Mouse (Mus musculus) hindbrain, embryonic 10.5 days (tissue): ENCODE data around the gene March10. TPM values are rescaled to one million over a fixed set of nuclear protein-coding genes. Genes with fewer than 3 reads are reported as not detected.
A peak's percentile ranks its signal among the peaks of the same experiment; 100 is the strongest.

Experiments used
- DNase-seq: peaks from one replicate; pipeline ENCODE4 v3.0.0-alpha.2; 2017; ENCODE audit warnings: low spot score
- H3K27ac ChIP-seq: fragments of 300-500 bp; sonication (generic); 2 replicates; pipeline ENCODE4 v1.5.1; 2016; ENCODE audit warnings: mild to moderate bottlenecking, moderate library complexity
- H3K27me3 ChIP-seq: fragments of 300-500 bp; sonication (generic); 2 replicates; pipeline ENCODE4 v1.6.1; 2016; ENCODE audit warnings: mild to moderate bottlenecking; ENCODE audit not compliant: poor library complexity, insufficient read depth, severe bottlenecking
- H3K36me3 ChIP-seq: fragments of 300-500 bp; sonication (generic); 2 replicates; pipeline ENCODE4 v1.6.1; 2016; ENCODE audit warnings: mild to moderate bottlenecking, moderate library complexity
- H3K4me1 ChIP-seq: fragments of 300-500 bp; sonication (generic); replicated peaks from 2 replicates; pipeline ENCODE4 v1.6.1; 2016; ENCODE audit warnings: mild to moderate bottlenecking
- H3K4me3 ChIP-seq: fragments of 300-500 bp; sonication (generic); 2 replicates; pipeline ENCODE4 v1.5.1; 2016; ENCODE audit warnings: mild to moderate bottlenecking, moderate library complexity
- H3K9me3 ChIP-seq: fragments of 300-500 bp; sonication (generic); 2 replicates; pipeline ENCODE4 v1.6.1; 2016; ENCODE audit warnings: mild to moderate bottlenecking, moderate library complexity
- WGBS: fragments of 180-500 bp; shearing (Covaris S2); methylation state at CpG from one replicate; pipeline ENCODE4 v1.1.7; 2016; 5-methylcytosine and 5-hydroxymethylcytosine counted together
- polyA plus RNA-seq: library from polyadenylated mRNA; unstranded; fragments of >200 nt; fragmentation: Nextera tagmentation; extraction: Ambion mirVana; gene quantifications from 2 replicates; pipeline ENCODE4 v1.2.1, GENCODE M21; 2016

The March10 gene
- polyA plus RNA-seq, 1 experiment from 2014 or later: 0.41 TPM

- 56% methylated on average over 12 of the region's 12 CpGs for WGBS
- Histone ChIP-seq H3K4me1 (peaks cover 60% of the 10 kb centered on the region), H3K27ac (peak overlapping the region; percentile 80), H3K36me3 (no peaks in the 10 kb centered on the region), H3K27me3 (no peaks in the 10 kb centered on the region), H3K4me3 (no peak overlapping the region; the same call in 1 of the 2 replicates), H3K9me3 (no peaks in the 10 kb centered on the region)
- peak; percentile 43 for DNase-seq
Measured at GRCm38 (mm10) chr11:105312311-105312942, 144.1 kb downstream of the March10 start.

- Histone ChIP-seq H3K27me3 (no peaks in the 10 kb centered on the region), H3K36me3 (peaks cover 5% of the 10 kb centered on the region; the same call in 1 of the 2 replicates), H3K4me3 (no peak overlapping the region), H3K4me1 (peaks cover 60% of the 10 kb centered on the region), H3K27ac (peak overlapping the region; percentile 80), H3K9me3 (no peaks in the 10 kb centered on the region)
- no peak for DNase-seq
- 67% methylated on average over 24 of the region's 24 CpGs for WGBS
Measured at GRCm38 (mm10) chr11:105311291-105311975, 145.1 kb downstream of the March10 start.

Other genes starting within 250 kb of the March10 start
- 19.7 and 19.8 TPM in 2 replicates for gene Mrc2, start 164.1 kb downstream of the March10 start, polyA plus RNA-seq
- gene Tanc2, start 133.3 kb upstream of the March10 start, polyA plus RNA-seq: 9.3 and 13.9 TPM in 2 replicates